Mouse (Mus musculus) myocyte (in vitro differentiated cells): ENCODE data around the gene Grin3b.

Experiments used
- MYOD1 ChIP-seq, 3 experiments: IDR thresholded peaks; one replicate each; pipeline ENCODE4 v1.6.1; 2011; ENCODE audit warnings: control low read depth in 2 of 3, low read depth in 2 of 3, mild to moderate bottlenecking in 2 of 3, moderate library complexity in 1 of 3; ENCODE audit not compliant: insufficient read length in 2 of 3, control insufficient read depth in 1 of 3
- POLR2A ChIP-seq: IDR thresholded peaks from one replicate; pipeline ENCODE4 v1.6.1; 2011; ENCODE audit warnings: low read depth, mild to moderate bottlenecking, control low read depth, moderate library complexity; ENCODE audit not compliant: insufficient read length
- REST ChIP-seq: IDR thresholded peaks from one replicate; pipeline ENCODE4 v1.6.1; 2011; ENCODE audit warnings: mild to moderate bottlenecking, control low read depth, moderate library complexity; ENCODE audit not compliant: insufficient read depth, insufficient read length
- TCF12 ChIP-seq: IDR thresholded peaks from one replicate; pipeline ENCODE4 v1.6.1; 2011; ENCODE audit warnings: mild to moderate bottlenecking, control low read depth; ENCODE audit not compliant: poor library complexity, insufficient read depth, severe bottlenecking
- USF1 ChIP-seq: IDR thresholded peaks from one replicate; pipeline ENCODE4 v1.6.1; 2011; ENCODE audit warnings: low read depth, mild to moderate bottlenecking, control low read depth, moderate library complexity

DNA sequence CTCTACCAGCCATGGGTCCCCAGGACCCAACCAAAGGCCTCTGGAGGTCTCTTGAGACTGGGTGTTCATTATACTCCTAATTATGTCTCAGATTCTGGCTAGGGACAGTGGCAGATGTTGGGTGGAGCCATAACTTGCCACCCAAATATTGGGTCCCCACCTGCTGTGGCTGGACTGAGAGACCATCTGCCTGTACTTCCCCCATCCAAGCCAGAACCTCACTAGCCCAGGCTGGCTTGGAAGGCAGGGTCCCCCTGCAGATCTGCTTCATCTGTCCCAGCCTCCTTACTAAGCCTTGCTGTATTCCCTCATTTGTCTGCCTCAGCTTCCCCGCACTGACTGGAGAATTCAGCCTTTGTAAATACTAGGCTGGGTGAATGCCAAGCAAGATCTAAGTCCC is 2.3 kb upstream of the Grin3b start:
- TF ChIP-seq TCF12 (no peak), USF1 (no peak), POLR2A (no peak), REST (no peak), MYOD1 (IDR thresholded peaks at IDR 0.05; ENCODE audit: control insufficient read depth in 1 of 3, insufficient read length in 2 of 3, low read depth in 2 of 3) (peak in 1 of 3 experiments; percentile 24)
